Mouse (Mus musculus): ENCODE data around the gene Nppc. TPM values are rescaled to one million over a fixed set of nuclear protein-coding genes. Genes with fewer than 3 reads are reported as not detected.

The Nppc gene
- polyA plus RNA-seq, 1 experiment from 2014 or later = 0.86 TPM

DNA sequence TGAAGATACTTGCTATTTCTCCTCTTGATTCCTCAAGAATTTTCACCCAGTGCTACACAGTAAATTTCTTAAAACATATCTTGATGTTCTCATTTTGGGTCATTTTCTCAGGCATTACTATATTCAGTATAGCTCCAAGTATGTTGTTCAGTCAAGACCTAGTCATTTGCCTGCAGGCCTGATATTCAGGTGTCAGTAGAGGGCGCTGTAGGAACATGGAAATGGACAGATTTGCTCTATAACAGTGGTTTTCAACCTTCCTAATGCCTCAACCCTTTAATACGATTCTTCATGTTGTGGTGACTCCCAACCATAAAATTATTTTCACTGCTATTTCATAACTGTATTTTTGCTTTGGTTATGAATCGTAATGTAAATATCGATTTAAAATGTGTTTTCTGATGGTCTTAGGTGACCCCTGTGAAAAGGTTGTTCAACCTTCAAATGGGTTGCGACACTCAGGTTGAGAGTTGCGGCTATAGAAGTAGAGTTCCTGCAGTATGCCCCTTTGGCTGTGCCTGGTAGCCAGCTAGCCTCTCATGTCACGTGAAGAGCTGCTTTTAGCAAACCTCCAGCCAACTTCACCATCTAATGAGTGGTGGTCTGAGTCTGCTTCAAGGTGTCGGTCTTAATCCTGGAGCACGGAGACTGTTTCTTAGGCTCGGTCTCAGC lies 51.8 kb downstream of the Nppc start:
- ATAC-seq (ENCODE audit: low FRiP score) (no peak), DNase-seq (ENCODE audit: low spot score, missing footprints) (peak; percentile 93)
- 61% methylated on average over 10 of the region's 10 CpGs for whole genome bisulfite sequencing
- Histone ChIP-seq H3K4me3 (ENCODE audit: low read depth, low read length) (no peak overlapping the region), H3K4me1 (ENCODE audit: control insufficient read depth, insufficient read depth, low read length) (no peaks in the 10 kb centered on the region), H3K9me3 (ENCODE audit: control insufficient read depth, low read length) (no peaks in the 10 kb centered on the region), H3K27me3 (ENCODE audit: control insufficient read depth, insufficient read depth, low read length) (no peaks in the 10 kb centered on the region), H3K27ac (ENCODE audit: low read depth, low read length) (no peak overlapping the region), H3K36me3 (ENCODE audit: control insufficient read depth, insufficient read depth, low read length) (no peaks in the 10 kb centered on the region), H3K4me2 (no peak overlapping the region), H3K9ac (ENCODE audit: low read length) (no peak overlapping the region)

Small RNA genes lying within 50 kb of the gene (microRNA-seq; reads per million reads assigned to microRNA genes)
- not detected for gene Gm22955

Other genes starting within 250 kb of the Nppc start
- not detected in 2 replicates for gene Nmur1, start 244.3 kb downstream of the Nppc start, polyA plus RNA-seq (2014; fragmentation: Nextera tagmentation; extraction: Ambion mirVana)
- gene Tex44, start 244.2 kb downstream of the Nppc start, polyA plus RNA-seq (2014; fragmentation: Nextera tagmentation; extraction: Ambion mirVana) = not detected in 2 replicates
- 3,090 and 3,352 TPM in 2 replicates for gene Ptma, start 143.8 kb downstream of the Nppc start, polyA plus RNA-seq (2014; fragmentation: Nextera tagmentation; extraction: Ambion mirVana)
- 94.3 and 98.3 TPM in 2 replicates for gene Pde6d, start 87.9 kb downstream of the Nppc start, polyA plus RNA-seq (2014; fragmentation: Nextera tagmentation; extraction: Ambion mirVana)
- 54.1 and 54.8 TPM in 2 replicates for gene Cops7b, start 87.7 kb downstream of the Nppc start, polyA plus RNA-seq (2014; fragmentation: Nextera tagmentation; extraction: Ambion mirVana)
- gene Dis3l2, start 33.2 kb upstream of the Nppc start, polyA plus RNA-seq (2014; fragmentation: Nextera tagmentation; extraction: Ambion mirVana) = 31.9 and 34.3 TPM in 2 replicates

Measured in midbrain, embryonic 11.5 days (tissue).